Mouse (Mus musculus) forebrain, embryonic 14.5 days (tissue): Measurements from ENCODE around the gene Cenpe. TPM values are rescaled to one million over a fixed set of nuclear protein-coding genes. Genes with fewer than 3 reads are reported as not detected.
A peak's percentile ranks its signal among the peaks of the same experiment; 100 is the strongest.

Experiments used
- ATAC-seq: fragments of 200-750 bp; cut with Nextera tagmentation; 2 replicates; pipeline ENCODE4 v1.8.0; 2017; ENCODE audit warnings: mild to moderate bottlenecking, moderate library complexity
- DNase-seq: peaks from one replicate; pipeline ENCODE4 v3.0.0-alpha.2; 2015; ENCODE audit warnings: low spot score
- H3K27ac ChIP-seq: fragments of 300-500 bp; sonication (generic); 2 replicates; pipeline ENCODE4 v1.5.1; 2014; ENCODE audit warnings: low read depth, mild to moderate bottlenecking, control low read depth, low read length, moderate library complexity
- H3K27me3 ChIP-seq: fragments of 300-500 bp; sonication (generic); replicated peaks from 2 replicates; pipeline ENCODE4 v1.6.1; 2014; ENCODE audit warnings: low read length, control low read depth, mixed read lengths; ENCODE audit not compliant: control insufficient read depth, insufficient read depth
- H3K36me3 ChIP-seq: fragments of 300-500 bp; sonication (generic); 2 replicates; pipeline ENCODE4 v1.6.1; 2014; ENCODE audit warnings: low read length, control low read depth; ENCODE audit not compliant: control insufficient read depth, insufficient read depth
- H3K4me1 ChIP-seq: fragments of 300-500 bp; sonication (generic); 2 replicates; pipeline ENCODE4 v1.6.1; 2014; ENCODE audit warnings: antibody characterized with exemption, low read length, control low read depth; ENCODE audit not compliant: control insufficient read depth, insufficient read depth
- H3K4me2 ChIP-seq: fragments of 300-500 bp; sonication (generic); 2 replicates; pipeline ENCODE4 v1.6.1; 2014; ENCODE audit warnings: mild to moderate bottlenecking, control low read depth, low read length
- H3K4me3 ChIP-seq: fragments of 300-500 bp; sonication (generic); 2 replicates; pipeline ENCODE4 v1.5.1; 2014; ENCODE audit warnings: low read depth, low read length, control low read depth
- H3K9ac ChIP-seq: fragments of 300-500 bp; sonication (generic); 2 replicates; pipeline ENCODE4 v1.6.1; 2014; ENCODE audit warnings: mild to moderate bottlenecking, low read length, control low read depth, moderate library complexity
- H3K9me3 ChIP-seq: fragments of 300-500 bp; sonication (generic); replicated peaks from 2 replicates; pipeline ENCODE4 v1.6.1; 2016; ENCODE audit warnings: low read length, control low read depth, mixed read lengths; ENCODE audit not compliant: control insufficient read depth
- WGBS: fragments of 180-500 bp; shearing (Covaris S2); extraction: QIAGEN DNeasy Blood & Tissue Kit; methylation state at CpG from one replicate; pipeline ENCODE4 v1.1.7; 2014; 5-methylcytosine and 5-hydroxymethylcytosine counted together
- polyA plus RNA-seq: library from polyadenylated mRNA; unstranded; fragments of >200 nt; fragmentation: Nextera tagmentation; extraction: Ambion mirVana; gene quantifications from 2 replicates; pipeline ENCODE4 v1.2.1, GENCODE M21; 2014

Cenpe gene
- polyA plus RNA-seq, 1 experiment from 2014 or later = 17.7 TPM

GRCm38 (mm10) chr3:135232462-135232861, 20.1 kb downstream of the Cenpe start:
- Histone ChIP-seq H3K4me3 (no peak overlapping the region), H3K27me3 (no peaks in the 10 kb centered on the region), H3K4me1 (no peaks in the 10 kb centered on the region), H3K27ac (no peak overlapping the region), H3K36me3 (peaks cover 69% of the 10 kb centered on the region), H3K4me2 (no peak overlapping the region), H3K9me3 (no peaks in the 10 kb centered on the region), H3K9ac (no peak overlapping the region)
- DNase-seq (no peak), ATAC-seq (no peak)
- 91% methylated on average over 3 of the region's 3 CpGs for WGBS

- Histone ChIP-seq H3K9me3 (no peaks in the 10 kb centered on the region), H3K4me3 (no peak overlapping the region), H3K27me3 (no peaks in the 10 kb centered on the region), H3K4me2 (no peak overlapping the region), H3K4me1 (no peaks in the 10 kb centered on the region), H3K36me3 (peaks cover 82% of the 10 kb centered on the region), H3K27ac (no peak overlapping the region), H3K9ac (no peak overlapping the region)
- no peak for ATAC-seq
- DNase-seq = peak; percentile 44
Measured at GRCm38 (mm10) chr3:135245733-135246132, 33.4 kb downstream of the Cenpe start.

- 92% methylated on average over 6 of the region's 6 CpGs for WGBS
- peaks cover 82% of the 10 kb centered on the region for H3K36me3 ChIP-seq
Measured at GRCm38 (mm10) chr3:135246828-135247227, 34.5 kb downstream of the Cenpe start.

GRCm38 (mm10) chr3:135249104-135249503, 36.8 kb downstream of the Cenpe start:
- 81% methylated on average over 6 of the region's 6 CpGs for WGBS
- H3K4me3 ChIP-seq = no peak overlapping the region
- peaks cover 67% of the 10 kb centered on the region for H3K36me3 ChIP-seq
- H3K4me2 ChIP-seq = no peak overlapping the region
- ATAC-seq (no peak), DNase-seq (peak; percentile 4)
- no peaks in the 10 kb centered on the region for H3K4me1 ChIP-seq
- no peaks in the 10 kb centered on the region for H3K27me3 ChIP-seq
- no peak overlapping the region for H3K9ac ChIP-seq
- H3K9me3 ChIP-seq = no peaks in the 10 kb centered on the region
- no peak overlapping the region for H3K27ac ChIP-seq

More at GRCm38 (mm10) chr3:135246828-135247227, 34.5 kb downstream of the Cenpe start:
- no peaks in the 10 kb centered on the region for H3K27me3 ChIP-seq
- no peak overlapping the region for H3K9ac ChIP-seq
- H3K4me1 ChIP-seq = no peaks in the 10 kb centered on the region
- no peak overlapping the region for H3K4me2 ChIP-seq
- no peaks in the 10 kb centered on the region for H3K9me3 ChIP-seq
- H3K4me3 ChIP-seq = no peak overlapping the region
- DNase-seq (no peak), ATAC-seq (no peak)
- H3K27ac ChIP-seq = no peak overlapping the region

- WGBS = 93% methylated on average over 6 of the region's 6 CpGs
- H3K36me3 ChIP-seq = peaks cover 61% of the 10 kb centered on the region
- DNase-seq (no peak), ATAC-seq (no peak)
- H3K4me3 ChIP-seq = no peak overlapping the region
- no peak overlapping the region for H3K4me2 ChIP-seq
- H3K27ac ChIP-seq = no peak overlapping the region
- no peaks in the 10 kb centered on the region for H3K27me3 ChIP-seq
- H3K4me1 ChIP-seq = no peaks in the 10 kb centered on the region
- no peak overlapping the region for H3K9ac ChIP-seq
- no peaks in the 10 kb centered on the region for H3K9me3 ChIP-seq
Measured at GRCm38 (mm10) chr3:135251825-135252224, 39.5 kb downstream of the Cenpe start.

GRCm38 (mm10) chr3:135254784-135255183, 42.4 kb downstream of the Cenpe start:
- H3K4me1 ChIP-seq = no peaks in the 10 kb centered on the region
- no peak overlapping the region for H3K9ac ChIP-seq
- no peak for ATAC-seq
- H3K4me2 ChIP-seq = no peak overlapping the region
- H3K36me3 ChIP-seq = peaks cover 65% of the 10 kb centered on the region
- no peak overlapping the region for H3K4me3 ChIP-seq
- DNase-seq = no peak
- no peaks in the 10 kb centered on the region for H3K9me3 ChIP-seq
- H3K27ac ChIP-seq = no peak overlapping the region
- H3K27me3 ChIP-seq = no peaks in the 10 kb centered on the region

GRCm38 (mm10) chr3:135258919-135259318, 46.6 kb downstream of the Cenpe start:
- H3K36me3 ChIP-seq = peaks cover 80% of the 10 kb centered on the region
- DNase-seq = no peak
- WGBS = 87% methylated on average over 10 of the region's 10 CpGs

GRCm38 (mm10) chr3:135260233-135260632, 47.9 kb downstream of the Cenpe start:
- ATAC-seq (no peak), DNase-seq (no peak)
- Histone ChIP-seq H3K4me1 (no peaks in the 10 kb centered on the region), H3K9me3 (no peaks in the 10 kb centered on the region), H3K9ac (no peak overlapping the region), H3K4me2 (no peak overlapping the region), H3K4me3 (no peak overlapping the region), H3K36me3 (peaks cover 84% of the 10 kb centered on the region), H3K27ac (no peak overlapping the region), H3K27me3 (no peaks in the 10 kb centered on the region)
- 89% methylated on average over 7 of the region's 7 CpGs for WGBS

More at GRCm38 (mm10) chr3:135258919-135259318, 46.6 kb downstream of the Cenpe start:
- no peak overlapping the region for H3K4me3 ChIP-seq
- H3K4me2 ChIP-seq = no peak overlapping the region
- no peak overlapping the region for H3K27ac ChIP-seq
- no peak for ATAC-seq
- H3K9me3 ChIP-seq = no peaks in the 10 kb centered on the region
- H3K9ac ChIP-seq = no peak overlapping the region
- no peaks in the 10 kb centered on the region for H3K4me1 ChIP-seq
- no peaks in the 10 kb centered on the region for H3K27me3 ChIP-seq

- no peak overlapping the region for H3K9ac ChIP-seq
- DNase-seq (no peak), ATAC-seq (no peak)
- WGBS = 95% methylated on average over 5 of the region's 5 CpGs
- no peak overlapping the region for H3K4me3 ChIP-seq
- no peaks in the 10 kb centered on the region for H3K9me3 ChIP-seq
- H3K36me3 ChIP-seq = peaks cover 73% of the 10 kb centered on the region
- no peak overlapping the region for H3K4me2 ChIP-seq
- H3K27me3 ChIP-seq = no peaks in the 10 kb centered on the region
- H3K4me1 ChIP-seq = no peaks in the 10 kb centered on the region
- H3K27ac ChIP-seq = no peak overlapping the region
Measured at GRCm38 (mm10) chr3:135268616-135269015, 56.3 kb downstream of the Cenpe start.
